Mouse (Mus musculus): ENCODE data around the gene Gm49322. TPM values are rescaled to one million over a fixed set of nuclear protein-coding genes. Genes with fewer than 3 reads are reported as not detected.
"Not testable (repeated sequence)": the region's sequence is repeated elsewhere in the genome, so short reads cannot be mapped to it uniquely, and the experiment has no call there.

Gene Gm49322
- polyA plus RNA-seq, 1 experiment from 2014 or later = 4.0 TPM

DNA sequence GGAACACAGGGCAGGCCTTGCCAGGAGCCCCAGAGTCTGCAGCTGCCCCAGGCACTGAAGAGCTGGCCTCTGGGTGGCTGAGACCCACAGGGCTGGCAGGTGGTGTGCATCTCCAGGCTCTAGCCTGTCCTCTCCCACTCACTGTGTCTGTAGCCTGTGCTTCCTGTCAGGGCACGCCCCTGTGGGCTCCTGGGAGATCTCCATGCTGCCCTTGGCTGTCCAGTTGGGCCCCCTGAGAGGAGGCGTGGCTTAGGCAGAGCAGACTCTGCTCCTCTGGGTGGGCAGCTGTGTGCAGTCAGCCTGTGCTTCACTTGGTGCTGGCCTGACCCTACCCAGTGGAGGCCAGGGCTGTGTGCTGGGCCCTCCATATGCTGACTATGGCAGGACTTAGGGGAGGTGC is 21.9 kb downstream of the Gm49322 start:
- H3K4me1 ChIP-seq (ENCODE audit: control insufficient read depth, insufficient read depth, low read length) = peaks cover 49% of the 10 kb centered on the region
- H3K4me3 ChIP-seq (ENCODE audit: low read length) = no peak overlapping the region
- no peaks in the 10 kb centered on the region for H3K9me3 ChIP-seq (ENCODE audit: control insufficient read depth, low read length)
- 17% methylated on average over 2 of the region's 2 CpGs for WGBS
- H3K27me3 ChIP-seq (replicated peaks; ENCODE audit: control insufficient read depth, insufficient read depth, low read length) = no peaks in the 10 kb centered on the region
- ATAC-seq = peak; percentile 37
- H3K9ac ChIP-seq (ENCODE audit: low read depth, low read length) = peak overlapping the region; percentile 46
- peak overlapping the region; percentile 21; the same call in 1 of the 2 replicates for H3K4me2 ChIP-seq (ENCODE audit: low read depth, low read length)
- peak overlapping the region; percentile 43 for H3K27ac ChIP-seq (ENCODE audit: low read length)
- no peaks in the 10 kb centered on the region for H3K36me3 ChIP-seq (ENCODE audit: control insufficient read depth, insufficient read depth, low read length)

- no peak overlapping the region for H3K27ac ChIP-seq (ENCODE audit: low read length)
- 84% methylated on average over 9 of the region's 9 CpGs for WGBS
Observed at GRCm38 (mm10) chr10:80628925-80629324, 23.1 kb downstream of the Gm49322 start.

GRCm38 (mm10) chr10:80635345-80635744 is 29.5 kb downstream of the Gm49322 start:
- H3K27me3 ChIP-seq (replicated peaks; ENCODE audit: control insufficient read depth, insufficient read depth, low read length) = no peaks in the 10 kb centered on the region
- H3K9me3 ChIP-seq (ENCODE audit: control insufficient read depth, low read length) = no peaks in the 10 kb centered on the region
- peaks cover 47% of the 10 kb centered on the region for H3K36me3 ChIP-seq (ENCODE audit: control insufficient read depth, insufficient read depth, low read length)
- no peak overlapping the region for H3K9ac ChIP-seq (ENCODE audit: low read depth, low read length)
- H3K4me2 ChIP-seq (ENCODE audit: low read depth, low read length) = no peak overlapping the region
- 72% methylated on average over 6 of the region's 6 CpGs for WGBS
- peak; percentile 39 for ATAC-seq
- H3K4me3 ChIP-seq (ENCODE audit: low read length) = no peak overlapping the region
- H3K27ac ChIP-seq (ENCODE audit: low read length) = no peak overlapping the region; the same call in 1 of the 2 replicates
- no peaks in the 10 kb centered on the region for H3K4me1 ChIP-seq (ENCODE audit: control insufficient read depth, insufficient read depth, low read length)

More at GRCm38 (mm10) chr10:80628925-80629324, 23.1 kb downstream of the Gm49322 start:
- H3K9me3 ChIP-seq (ENCODE audit: control insufficient read depth, low read length) = no peaks in the 10 kb centered on the region
- H3K4me3 ChIP-seq (ENCODE audit: low read length) = no peak overlapping the region
- no peak overlapping the region for H3K4me2 ChIP-seq (ENCODE audit: low read depth, low read length)
- no peak overlapping the region for H3K9ac ChIP-seq (ENCODE audit: low read depth, low read length)
- H3K4me1 ChIP-seq (ENCODE audit: control insufficient read depth, insufficient read depth, low read length) = peaks cover 42% of the 10 kb centered on the region
- no peak for ATAC-seq
- H3K36me3 ChIP-seq (ENCODE audit: control insufficient read depth, insufficient read depth, low read length) = peaks cover 2% of the 10 kb centered on the region
- no peaks in the 10 kb centered on the region for H3K27me3 ChIP-seq (replicated peaks; ENCODE audit: control insufficient read depth, insufficient read depth, low read length)

- H3K27me3 ChIP-seq (replicated peaks; ENCODE audit: control insufficient read depth, insufficient read depth, low read length) = no peaks in the 10 kb centered on the region
- no peak overlapping the region for H3K27ac ChIP-seq (ENCODE audit: low read length)
- no peak overlapping the region for H3K4me3 ChIP-seq (ENCODE audit: low read length)
- H3K4me2 ChIP-seq (ENCODE audit: low read depth, low read length) = no peak overlapping the region
- WGBS = 96% methylated on average over 10 of the region's 10 CpGs
- no peak for ATAC-seq
- H3K36me3 ChIP-seq (ENCODE audit: control insufficient read depth, insufficient read depth, low read length) = peaks cover 30% of the 10 kb centered on the region
- no peaks in the 10 kb centered on the region for H3K4me1 ChIP-seq (ENCODE audit: control insufficient read depth, insufficient read depth, low read length)
- H3K9ac ChIP-seq (ENCODE audit: low read depth, low read length) = no peak overlapping the region
- no peaks in the 10 kb centered on the region for H3K9me3 ChIP-seq (ENCODE audit: control insufficient read depth, low read length)
Observed at GRCm38 (mm10) chr10:80646936-80647335, 41.1 kb downstream of the Gm49322 start.

DNA sequence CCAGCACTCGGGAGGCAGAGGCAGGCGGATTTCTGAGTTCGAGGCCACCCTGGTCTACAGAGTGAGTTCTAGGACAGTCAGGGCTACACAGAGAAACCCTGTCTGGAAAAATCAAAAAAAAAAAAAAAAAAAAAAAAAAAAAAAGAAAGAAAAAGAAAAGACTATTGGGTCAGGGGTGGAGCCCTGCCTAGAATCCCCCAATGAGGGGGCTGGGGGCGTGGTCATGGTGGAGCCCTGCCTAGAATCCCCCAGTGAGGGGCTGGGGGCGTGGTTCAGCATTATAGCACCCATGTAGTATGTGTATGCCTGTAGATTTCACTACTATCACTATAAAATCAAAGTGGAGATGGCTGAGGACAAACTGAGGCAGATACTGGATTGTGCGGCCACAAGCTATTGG is 44.1 kb downstream of the Gm49322 start:
- not testable (repeated sequence) for H3K9ac ChIP-seq (ENCODE audit: low read depth, low read length); ATAC-seq; H3K4me3 ChIP-seq (ENCODE audit: low read length); H3K27me3 ChIP-seq (replicated peaks; ENCODE audit: control insufficient read depth, insufficient read depth, low read length); H3K4me2 ChIP-seq (ENCODE audit: low read depth, low read length); H3K9me3 ChIP-seq (ENCODE audit: control insufficient read depth, low read length); H3K27ac ChIP-seq (ENCODE audit: low read length); H3K4me1 ChIP-seq (ENCODE audit: control insufficient read depth, insufficient read depth, low read length)
- WGBS = 88% methylated on average over 6 of the region's 6 CpGs
- peaks cover 15% of the 10 kb centered on the region for H3K36me3 ChIP-seq (ENCODE audit: control insufficient read depth, insufficient read depth, low read length)

- Histone ChIP-seq H3K36me3 (ENCODE audit: control insufficient read depth, insufficient read depth, low read length) (peaks cover 12% of the 10 kb centered on the region), H3K4me2 (ENCODE audit: low read depth, low read length) (no peak overlapping the region), H3K9ac (ENCODE audit: low read depth, low read length) (no peak overlapping the region), H3K4me1 (ENCODE audit: control insufficient read depth, insufficient read depth, low read length) (peaks cover 11% of the 10 kb centered on the region), H3K9me3 (ENCODE audit: control insufficient read depth, low read length) (no peaks in the 10 kb centered on the region), H3K27ac (ENCODE audit: low read length) (no peak overlapping the region), H3K4me3 (ENCODE audit: low read length) (no peak overlapping the region), H3K27me3 (replicated peaks; ENCODE audit: control insufficient read depth, insufficient read depth, low read length) (no peaks in the 10 kb centered on the region)
- no peak for ATAC-seq
- 90% methylated on average over 10 of the region's 10 CpGs for WGBS
Observed at GRCm38 (mm10) chr10:80650392-80650791, 44.6 kb downstream of the Gm49322 start.

DNA sequence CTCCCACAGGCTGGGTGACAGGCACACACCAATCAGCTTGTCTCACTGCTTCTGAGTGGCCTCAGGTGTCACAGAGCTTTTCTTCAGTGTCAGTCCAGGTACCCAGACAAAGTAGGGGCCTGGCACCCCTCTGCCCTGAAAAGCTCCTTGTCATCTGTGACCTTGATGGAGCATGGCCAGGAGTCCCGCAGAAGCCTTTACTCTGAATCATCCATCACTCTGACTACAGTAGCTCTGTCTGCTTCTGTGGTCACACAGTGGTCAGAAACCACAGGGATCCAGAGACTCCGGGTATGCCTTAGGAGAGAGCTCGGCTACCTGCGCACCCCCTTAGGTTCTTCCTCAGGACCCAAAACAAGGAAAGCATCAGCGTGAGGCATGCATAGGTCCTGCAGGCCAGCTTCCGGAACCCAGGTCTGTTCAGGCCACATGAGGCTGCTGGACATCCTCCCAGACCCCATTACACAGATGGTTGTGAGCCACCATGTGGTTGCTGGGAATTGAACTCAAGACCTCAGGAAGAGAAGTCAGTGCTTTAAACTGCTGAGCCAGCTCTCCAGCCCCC is 47.4 kb downstream of the Gm49322 start:
- Histone ChIP-seq H3K36me3 (ENCODE audit: control insufficient read depth, insufficient read depth, low read length) (peaks cover 2% of the 10 kb centered on the region; the same call in 1 of the 2 replicates), H3K27me3 (replicated peaks; ENCODE audit: control insufficient read depth, insufficient read depth, low read length) (no peaks in the 10 kb centered on the region), H3K4me2 (ENCODE audit: low read depth, low read length) (no peak overlapping the region), H3K4me1 (ENCODE audit: control insufficient read depth, insufficient read depth, low read length) (peaks cover 23% of the 10 kb centered on the region), H3K9me3 (ENCODE audit: control insufficient read depth, low read length) (no peaks in the 10 kb centered on the region), H3K27ac (ENCODE audit: low read length) (no peak overlapping the region), H3K9ac (ENCODE audit: low read depth, low read length) (no peak overlapping the region), H3K4me3 (ENCODE audit: low read length) (no peak overlapping the region)
- 90% methylated on average over 6 of the region's 6 CpGs for WGBS
- no peak for ATAC-seq

DNA sequence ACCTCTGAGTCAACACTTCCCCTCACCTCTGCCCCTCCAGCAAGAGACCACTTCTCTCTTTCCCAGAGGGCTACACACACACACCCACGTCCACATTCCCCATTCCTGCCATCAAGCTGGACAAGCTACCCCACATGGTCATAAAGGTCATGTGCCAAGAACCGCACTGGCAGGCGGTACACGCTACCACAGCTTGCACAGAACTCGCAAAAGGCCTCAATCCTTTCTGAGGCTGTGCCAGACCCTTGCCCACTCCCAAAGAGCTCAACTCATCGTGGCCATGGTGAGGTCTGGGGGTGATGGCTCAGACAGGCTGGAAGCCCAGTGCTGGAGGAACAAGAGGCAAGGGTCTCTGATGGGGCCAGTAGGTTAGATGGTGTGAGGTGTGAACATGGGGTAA is 49.0 kb downstream of the Gm49322 start:
- 79% methylated on average over 6 of the region's 6 CpGs for WGBS
- Histone ChIP-seq H3K9ac (ENCODE audit: low read depth, low read length) (peak overlapping the region; percentile 95), H3K4me2 (ENCODE audit: low read depth, low read length) (peak overlapping the region; percentile 91), H3K27me3 (replicated peaks; ENCODE audit: control insufficient read depth, insufficient read depth, low read length) (no peaks in the 10 kb centered on the region), H3K9me3 (ENCODE audit: control insufficient read depth, low read length) (no peaks in the 10 kb centered on the region), H3K4me3 (ENCODE audit: low read length) (no peak overlapping the region; the same call in 1 of the 2 replicates), H3K4me1 (ENCODE audit: control insufficient read depth, insufficient read depth, low read length) (peaks cover 32% of the 10 kb centered on the region), H3K27ac (ENCODE audit: low read length) (0 out of 2 replicates have a peak overlapping the region, but pooled peaks have one; percentile 23), H3K36me3 (ENCODE audit: control insufficient read depth, insufficient read depth, low read length) (no peaks in the 10 kb centered on the region)
- no peak for ATAC-seq

- peak overlapping the region; percentile 95 for H3K9ac ChIP-seq (ENCODE audit: low read depth, low read length)
- peak overlapping the region; percentile 91 for H3K4me2 ChIP-seq (ENCODE audit: low read depth, low read length)
- H3K27ac ChIP-seq (ENCODE audit: low read length) = peak overlapping the region; percentile 63
- H3K4me3 ChIP-seq (ENCODE audit: low read length) = peak overlapping the region; percentile 93
- 3% methylated on average over 12 of the region's 12 CpGs for WGBS
- no peaks in the 10 kb centered on the region for H3K27me3 ChIP-seq (replicated peaks; ENCODE audit: control insufficient read depth, insufficient read depth, low read length)
- peak; percentile 37 for ATAC-seq
- no peaks in the 10 kb centered on the region for H3K9me3 ChIP-seq (ENCODE audit: control insufficient read depth, low read length)
- no peaks in the 10 kb centered on the region for H3K36me3 ChIP-seq (ENCODE audit: control insufficient read depth, insufficient read depth, low read length)
- peaks cover 32% of the 10 kb centered on the region for H3K4me1 ChIP-seq (ENCODE audit: control insufficient read depth, insufficient read depth, low read length)
Observed at GRCm38 (mm10) chr10:80655406-80656129, 49.7 kb downstream of the Gm49322 start.

Data from intestine, embryonic 16.5 days (tissue).